Comparison of ENCODE assay signal across 10 mouse cellular contexts in the genomic region with DNA sequence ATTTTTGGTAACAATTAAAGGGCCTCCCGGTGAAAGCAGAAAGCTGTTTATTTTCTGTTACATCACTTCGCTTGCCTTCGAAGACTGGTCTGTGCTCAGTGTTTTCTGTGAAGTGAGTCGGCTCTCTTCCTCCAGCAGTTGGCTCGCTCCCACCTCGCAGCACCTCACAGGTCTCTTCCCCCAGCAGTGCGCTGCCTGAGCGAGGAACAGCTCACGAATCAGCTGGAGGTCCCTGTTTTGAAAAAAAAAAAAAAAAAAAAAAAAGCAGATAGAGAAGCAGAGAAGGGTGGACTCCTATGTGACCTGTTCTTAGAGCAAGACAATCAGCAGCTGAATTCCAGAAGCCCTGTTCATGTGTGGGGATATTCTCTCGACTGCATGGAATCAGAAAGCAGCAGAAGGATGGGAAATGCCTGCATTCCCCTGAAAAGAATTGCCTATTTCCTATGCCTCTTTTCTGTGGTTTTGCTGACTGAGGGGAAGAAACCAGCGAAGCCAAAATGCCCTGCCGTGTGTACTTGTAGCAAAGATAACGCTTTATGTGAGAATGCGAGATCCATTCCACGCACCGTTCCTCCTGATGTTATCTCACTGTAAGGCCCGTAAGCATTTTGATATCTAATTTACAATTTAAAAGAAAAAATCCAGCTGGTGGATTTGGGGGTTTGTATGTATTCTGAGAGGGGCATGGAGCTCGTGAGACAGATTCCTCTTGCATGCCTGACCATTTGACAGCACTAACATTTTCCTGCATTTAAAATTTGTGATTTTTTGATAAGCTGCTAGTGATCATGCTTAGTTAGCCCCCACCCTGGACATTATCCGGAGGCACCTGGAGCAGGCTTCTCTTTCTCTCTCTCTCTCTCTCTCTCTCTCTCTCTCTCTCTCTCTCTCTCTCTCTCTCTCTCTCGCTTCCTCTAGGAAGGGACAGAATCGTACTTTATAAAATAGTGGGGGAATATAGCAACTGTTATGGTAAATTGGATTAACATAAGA. TPM values are rescaled to one million over a fixed set of nuclear protein-coding genes. Genes with fewer than 3 reads are reported as not detected.
A peak's percentile ranks its signal among the peaks of the same experiment; 100 is the strongest.
DNase-seq lines count a peak whose midpoint lies in the region; ATAC-seq and TF ChIP-seq lines count a peak whose summit lies in the region.
"Had no signal": no experiment of that assay in that cellular context is flagged by ENCODE, and none has a peak within 500 bp of the region (broad histone marks: within the 10 kb centered on the region; RNA-seq: fewer than 3 reads in every experiment).

A gene (plus strand): TSS at position 32 of the 996 bp plus-strand sequence.

- no peaks in the 10 kb centered on the region for H3K36me3 ChIP-seq in ES-E14 (ENCODE audit: control insufficient read depth, insufficient read depth, low read length, poor library complexity, severe bottlenecking)
- H3K36me3 ChIP-seq in embryonic facial prominence, embryonic 12.5 days: no peaks in the 10 kb centered on the region
- no peaks in the 10 kb centered on the region for H3K36me3 ChIP-seq in neural tube, embryonic 13.5 days

- H3K9ac ChIP-seq in ES-E14 (ENCODE audit: insufficient read depth, low read depth, low read length, poor library complexity, severe bottlenecking): no peak within 1 kb of the TSS
- no peak within 1 kb of the TSS for H3K9ac ChIP-seq in embryonic facial prominence, embryonic 12.5 days
- peak within 1 kb of the TSS; percentile 55 for H3K9ac ChIP-seq in neural tube, embryonic 13.5 days

- peak; percentile 11 for DNase-seq in embryo, embryonic 10 days (ENCODE audit: low spot score)
- DNase-seq in embryo, embryonic 10.5 days (ENCODE audit: low spot score): no peak
- DNase-seq in ES-E14 (ENCODE audit: low read depth, low spot score): no peak
- DNase-seq in layer of hippocampus, adult 2 months (ENCODE audit: low spot score in 2 of 2): no peak
- DNase-seq in lung, postnatal 10 days: no peak
- DNase-seq in T-cell, adult 2 months (ENCODE audit: low spot score): no peak

- no peaks in the 10 kb centered on the region for H3K9me3 ChIP-seq in ES-E14 (ENCODE audit: control insufficient read depth, insufficient read depth, low read depth, low read length)
- no peaks in the 10 kb centered on the region for H3K9me3 ChIP-seq in embryonic facial prominence, embryonic 12.5 days
- H3K9me3 ChIP-seq in neural tube, embryonic 13.5 days: no peaks in the 10 kb centered on the region

- in situ Hi-C loops in ES-E14 (cut with MboI; ENCODE audit: low sequenced_read_pairs in 2 of 2, unreplicated experiment in 2 of 2): no loop called here

- no peak within 1 kb of the TSS for H3K27ac ChIP-seq in ES-E14 (ENCODE audit: insufficient read depth, low read depth, low read length, poor library complexity, severe bottlenecking)
- H3K27ac ChIP-seq in embryonic facial prominence, embryonic 12.5 days: no peak within 1 kb of the TSS
- peak within 1 kb of the TSS; percentile 98 for H3K27ac ChIP-seq in layer of hippocampus, adult 2 months
- peak within 1 kb of the TSS; percentile 82 for H3K27ac ChIP-seq in neural tube, embryonic 13.5 days (replicated peaks)

- peak within 1 kb of the TSS; percentile 33 for H3K4me2 ChIP-seq in embryonic facial prominence, embryonic 12.5 days (replicated peaks)
- H3K4me2 ChIP-seq in neural tube, embryonic 13.5 days: peak within 1 kb of the TSS; percentile 54

- H3K27me3 ChIP-seq in embryonic facial prominence, embryonic 12.5 days: peaks cover 4% of the 10 kb centered on the region; the same call in 1 of the 2 replicates
- H3K27me3 ChIP-seq in neural tube, embryonic 13.5 days: peaks cover 3% of the 10 kb centered on the region; the same call in 1 of the 2 replicates

- WGBS in embryonic facial prominence, embryonic 12.5 days: 21% methylated on average over 21 of the region's 21 CpGs
- WGBS in neural tube, embryonic 13.5 days: 30% methylated on average over 21 of the region's 21 CpGs

- ATAC-seq in embryonic facial prominence, embryonic 12.5 days (ENCODE audit: insufficient number of reproducible peaks, insufficient read depth, low FRiP score, low TSS enrichment): no peak
- peak; percentile 82 for ATAC-seq in neural tube, embryonic 13.5 days (ENCODE audit: low read depth)

- TF ChIP-seq CTCF in layer of hippocampus, adult 2 months (conservative IDR thresholded peaks at IDR 0.05): no peak

- peaks cover 2 to 5% of the 10 kb centered on the region in 2 experiments; a peak in 1 of 4 replicates for H3K4me1 ChIP-seq in ES-E14 (ENCODE audit: control insufficient read depth in 2 of 2, insufficient read depth in 2 of 2, low read length in 2 of 2, poor library complexity in 1 of 2)
- H3K4me1 ChIP-seq in embryonic facial prominence, embryonic 12.5 days: 0 out of 2 replicates have a peak, but pooled peaks cover 3% of the 10 kb centered on the region
- peaks cover 24% of the 10 kb centered on the region for H3K4me1 ChIP-seq in neural tube, embryonic 13.5 days (replicated peaks)

- no peak within 1 kb of the TSS; a peak in 1 of 4 replicates for H3K4me3 ChIP-seq in ES-E14 (ENCODE audit: insufficient read depth in 1 of 2, low read depth in 1 of 2, low read length in 2 of 2, poor library complexity in 1 of 2, severe bottlenecking in 1 of 2)
- H3K4me3 ChIP-seq in embryonic facial prominence, embryonic 12.5 days: peak within 1 kb of the TSS; percentile 1
- H3K4me3 ChIP-seq in layer of hippocampus, adult 2 months: peak within 1 kb of the TSS; percentile 81
- H3K4me3 ChIP-seq in neural tube, embryonic 13.5 days: peak within 1 kb of the TSS; percentile 31

TF ChIP-seq in ES-E14, 5 proteins besides CTCF, POLR2A, EP300 and RAD21:
- TF ChIP-seq MAFK (IDR thresholded peaks at IDR 0.05; ENCODE audit: insufficient read depth, low read depth, low read length): no peak
- peak; percentile 60; the same call in 1 of the 2 replicates for TF ChIP-seq ZNF384 (IDR thresholded peaks at IDR 0.05; ENCODE audit: low read depth, low read length)

RNA-seq across cellular contexts. Expression of the gene that starts here (rescaled TPM):
- total RNA-seq in ES-E14 (2012; rRNA removed): 0.18 and 0.53 TPM in 2 replicates
- polyA plus RNA-seq in embryonic facial prominence, embryonic 12.5 days (2016; fragmentation: Nextera tagmentation; extraction: Ambion mirVana): 1.7 and 2.3 TPM in 2 replicates
- total RNA-seq in layer of hippocampus, adult 2 months (2021): 100 to 1,000 TPM; 196 to 209 TPM
- 9.5 and 11.2 TPM in 2 replicates for polyA plus RNA-seq in neural tube, embryonic 13.5 days (2015; fragmentation: Nextera tagmentation; extraction: Ambion mirVana)
- polyA plus RNA-seq: C2C12; small intestine, adult 2 months had no signal

Comparison
In these comparisons a context has a peak if more than half of its experiments do, and no peak if none do; other contexts are left out.
1. RNA of the gene that starts here (total RNA-seq): 196 to 209 TPM in layer of hippocampus, adult 2 months; 0.18 to 0.53 TPM in ES-E14; every median in the first group is over 100 times any median in the second.
2. H3K27ac ChIP-seq: peak in layer of hippocampus, adult 2 months (single experiment) and neural tube, embryonic 13.5 days (single experiment); none in ES-E14 (single experiment) and embryonic facial prominence, embryonic 12.5 days (single experiment).
3. H3K4me3 ChIP-seq: peak in embryonic facial prominence, embryonic 12.5 days (single experiment), layer of hippocampus, adult 2 months (single experiment) and neural tube, embryonic 13.5 days (single experiment); none in ES-E14 (0 of 2).